Comparison of ENCODE assay signal across 17 mouse cellular contexts in genomic region chr17:70363971-70364370, GRCm38 (mm10).
"Had no signal": no experiment of that assay in that cellular context is flagged by ENCODE, and none has a peak within 500 bp of the region (broad histone marks: within the 10 kb centered on the region; RNA-seq: fewer than 3 reads in every experiment).

No protein-coding gene starts in this region.

- H3K4me3 ChIP-seq: kidney, embryonic 15.5 days; limb, embryonic 10.5 days; limb, embryonic 13.5 days; liver, embryonic 12.5 days; liver, embryonic 15.5 days; lung, embryonic 15.5 days; megakaryocyte, embryonic 14.5 days; midbrain, embryonic 10.5 days; neural tube, embryonic 13.5 days had no signal

- H3K27ac ChIP-seq: kidney, embryonic 15.5 days; limb, embryonic 10.5 days; limb, embryonic 13.5 days; liver, embryonic 12.5 days; liver, embryonic 15.5 days; midbrain, embryonic 10.5 days; neural tube, embryonic 13.5 days had no signal

- DNase-seq: kidney, postnatal 10 days; kidney, postnatal 36 days; liver; lung, adult 18-20 months; lung, postnatal 10 days; lung, postnatal 36 days; thymus, adult 18-20 months; thymus, postnatal 36 days had no signal

- H3K9me3 ChIP-seq: kidney, embryonic 15.5 days; limb, embryonic 10.5 days; limb, embryonic 13.5 days; liver, embryonic 12.5 days; liver, embryonic 15.5 days; lung, embryonic 15.5 days; midbrain, embryonic 10.5 days; neural tube, embryonic 13.5 days had no signal

- H3K9ac ChIP-seq: kidney, embryonic 15.5 days; limb, embryonic 13.5 days; liver, embryonic 12.5 days; liver, embryonic 15.5 days; lung, embryonic 15.5 days; neural tube, embryonic 13.5 days had no signal

- H3K27me3 ChIP-seq: kidney, embryonic 15.5 days; liver, embryonic 12.5 days; liver, embryonic 15.5 days; lung, embryonic 15.5 days; megakaryocyte, embryonic 14.5 days; neural tube, embryonic 13.5 days had no signal

- H3K4me1 ChIP-seq: kidney, embryonic 15.5 days; limb, embryonic 13.5 days; liver, embryonic 12.5 days; liver, embryonic 15.5 days; megakaryocyte, embryonic 14.5 days; midbrain, embryonic 10.5 days; neural tube, embryonic 13.5 days had no signal

- ATAC-seq: liver, embryonic 12.5 days had no signal

- H3K36me3 ChIP-seq: kidney, embryonic 15.5 days; limb, embryonic 10.5 days; limb, embryonic 13.5 days; liver, embryonic 12.5 days; liver, embryonic 15.5 days; lung, embryonic 15.5 days; midbrain, embryonic 10.5 days; neural tube, embryonic 13.5 days had no signal

- H3K4me2 ChIP-seq: kidney, embryonic 15.5 days; limb, embryonic 13.5 days; liver, embryonic 12.5 days; liver, embryonic 15.5 days; lung, embryonic 15.5 days; neural tube, embryonic 13.5 days had no signal
